Mouse (Mus musculus): ENCODE measurements around the gene Coq7. TPM values are rescaled to one million over a fixed set of nuclear protein-coding genes. Genes with fewer than 3 reads are reported as not detected.

Coq7 gene
- polyA plus RNA-seq, 1 experiment from 2014 or later: 116 TPM

GRCm38 (mm10) chr7:118508556-118508955, 24.6 kb downstream of the Coq7 start:
- H3K4me2 ChIP-seq (ENCODE audit: low read length): no peak overlapping the region
- no peak for ATAC-seq
- no peaks in the 10 kb centered on the region for H3K9me3 ChIP-seq (ENCODE audit: control insufficient read depth, low read length)
- no peak overlapping the region for H3K4me3 ChIP-seq (ENCODE audit: low read length)
- no peaks in the 10 kb centered on the region for H3K36me3 ChIP-seq (ENCODE audit: control insufficient read depth, insufficient read depth, low read length)
- no peak overlapping the region for H3K9ac ChIP-seq (ENCODE audit: low read depth, low read length)
- no peak overlapping the region for H3K27ac ChIP-seq (ENCODE audit: low read depth, low read length)
- H3K27me3 ChIP-seq (replicated peaks; ENCODE audit: control insufficient read depth, insufficient read depth, low read length): no peaks in the 10 kb centered on the region
- 84% methylated on average over 7 of the region's 7 CpGs for WGBS
- no peaks in the 10 kb centered on the region for H3K4me1 ChIP-seq (ENCODE audit: control insufficient read depth, insufficient read depth, low read depth, low read length)

- Histone ChIP-seq H3K36me3 (ENCODE audit: control insufficient read depth, insufficient read depth, low read length) (no peaks in the 10 kb centered on the region), H3K4me1 (ENCODE audit: control insufficient read depth, insufficient read depth, low read depth, low read length) (no peaks in the 10 kb centered on the region), H3K27ac (ENCODE audit: low read depth, low read length) (no peak overlapping the region), H3K9ac (ENCODE audit: low read depth, low read length) (no peak overlapping the region), H3K27me3 (replicated peaks; ENCODE audit: control insufficient read depth, insufficient read depth, low read length) (no peaks in the 10 kb centered on the region), H3K9me3 (ENCODE audit: control insufficient read depth, low read length) (no peaks in the 10 kb centered on the region), H3K4me2 (ENCODE audit: low read length) (no peak overlapping the region), H3K4me3 (ENCODE audit: low read length) (no peak overlapping the region)
- 72% methylated on average over 4 of the region's 4 CpGs for WGBS
- ATAC-seq: no peak
These were observed 29.3 kb downstream of the Coq7 start for GRCm38 (mm10) chr7:118503844-118504243.

- H3K36me3 ChIP-seq (ENCODE audit: control insufficient read depth, insufficient read depth, low read length): no peaks in the 10 kb centered on the region
- ATAC-seq: no peak
- 0 out of 2 replicates have a peak overlapping the region, but pooled peaks have one; percentile 6 for H3K4me2 ChIP-seq (ENCODE audit: low read length)
- no peaks in the 10 kb centered on the region for H3K4me1 ChIP-seq (ENCODE audit: control insufficient read depth, insufficient read depth, low read depth, low read length)
- no peak overlapping the region for H3K27ac ChIP-seq (ENCODE audit: low read depth, low read length)
- H3K9me3 ChIP-seq (ENCODE audit: control insufficient read depth, low read length): no peaks in the 10 kb centered on the region
- no peak overlapping the region for H3K4me3 ChIP-seq (ENCODE audit: low read length)
- 58% methylated on average over 8 of the region's 8 CpGs for WGBS
- no peaks in the 10 kb centered on the region for H3K27me3 ChIP-seq (replicated peaks; ENCODE audit: control insufficient read depth, insufficient read depth, low read length)
- no peak overlapping the region for H3K9ac ChIP-seq (ENCODE audit: low read depth, low read length)
These were observed 30.8 kb downstream of the Coq7 start for GRCm38 (mm10) chr7:118502333-118502732.

DNA sequence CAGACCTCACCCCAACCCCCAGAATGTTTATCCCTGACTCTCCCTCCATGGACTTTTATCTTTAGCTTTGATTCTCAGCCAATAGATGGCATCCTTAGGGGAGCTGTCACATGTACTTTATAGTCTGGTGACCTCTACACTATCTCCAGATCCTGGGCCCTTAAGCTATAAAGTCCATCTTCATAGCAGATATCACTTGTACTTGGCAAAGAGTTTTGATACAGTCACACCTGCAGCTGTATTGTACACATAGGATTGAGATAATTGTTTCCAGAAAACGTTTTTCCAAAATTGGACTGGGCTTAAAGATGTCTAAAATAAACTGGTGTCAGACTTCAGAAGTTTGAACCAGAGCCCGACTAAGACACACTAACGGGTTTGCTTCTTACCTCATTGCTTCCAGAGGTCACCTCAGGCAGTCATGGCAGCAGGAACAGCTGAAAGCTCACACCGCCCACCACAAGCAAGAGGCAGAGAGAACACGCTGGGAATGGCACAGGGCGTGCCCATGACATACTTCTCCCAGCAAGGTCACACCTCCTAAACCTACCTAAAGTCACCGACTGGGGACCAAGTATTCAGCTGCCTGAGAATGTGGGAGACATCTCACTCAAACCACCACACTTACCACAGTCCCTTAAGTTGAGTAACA, 33.2 kb downstream of the Coq7 start:
- no peak overlapping the region for H3K9ac ChIP-seq (ENCODE audit: low read depth, low read length)
- no peaks in the 10 kb centered on the region for H3K36me3 ChIP-seq (ENCODE audit: control insufficient read depth, insufficient read depth, low read length)
- H3K4me1 ChIP-seq (ENCODE audit: control insufficient read depth, insufficient read depth, low read depth, low read length): no peaks in the 10 kb centered on the region
- ATAC-seq: no peak
- H3K4me3 ChIP-seq (ENCODE audit: low read length): no peak overlapping the region
- no peaks in the 10 kb centered on the region for H3K27me3 ChIP-seq (replicated peaks; ENCODE audit: control insufficient read depth, insufficient read depth, low read length)
- 76% methylated on average over 7 of the region's 7 CpGs for WGBS
- H3K4me2 ChIP-seq (ENCODE audit: low read length): no peak overlapping the region
- no peak overlapping the region for H3K27ac ChIP-seq (ENCODE audit: low read depth, low read length)
- H3K9me3 ChIP-seq (ENCODE audit: control insufficient read depth, low read length): no peaks in the 10 kb centered on the region; the same call in 1 of the 2 replicates

GRCm38 (mm10) chr7:118498984-118499783, 34.0 kb downstream of the Coq7 start:
- Histone ChIP-seq H3K9me3 (ENCODE audit: control insufficient read depth, low read length) (no peaks in the 10 kb centered on the region; the same call in 1 of the 2 replicates), H3K4me2 (ENCODE audit: low read length) (no peak overlapping the region), H3K27me3 (replicated peaks; ENCODE audit: control insufficient read depth, insufficient read depth, low read length) (no peaks in the 10 kb centered on the region), H3K27ac (ENCODE audit: low read depth, low read length) (no peak overlapping the region), H3K4me3 (ENCODE audit: low read length) (no peak overlapping the region), H3K36me3 (ENCODE audit: control insufficient read depth, insufficient read depth, low read length) (no peaks in the 10 kb centered on the region), H3K9ac (ENCODE audit: low read depth, low read length) (no peak overlapping the region), H3K4me1 (ENCODE audit: control insufficient read depth, insufficient read depth, low read depth, low read length) (no peaks in the 10 kb centered on the region)
- 86% methylated on average over 12 of the region's 12 CpGs for WGBS
- no peak for ATAC-seq

DNA sequence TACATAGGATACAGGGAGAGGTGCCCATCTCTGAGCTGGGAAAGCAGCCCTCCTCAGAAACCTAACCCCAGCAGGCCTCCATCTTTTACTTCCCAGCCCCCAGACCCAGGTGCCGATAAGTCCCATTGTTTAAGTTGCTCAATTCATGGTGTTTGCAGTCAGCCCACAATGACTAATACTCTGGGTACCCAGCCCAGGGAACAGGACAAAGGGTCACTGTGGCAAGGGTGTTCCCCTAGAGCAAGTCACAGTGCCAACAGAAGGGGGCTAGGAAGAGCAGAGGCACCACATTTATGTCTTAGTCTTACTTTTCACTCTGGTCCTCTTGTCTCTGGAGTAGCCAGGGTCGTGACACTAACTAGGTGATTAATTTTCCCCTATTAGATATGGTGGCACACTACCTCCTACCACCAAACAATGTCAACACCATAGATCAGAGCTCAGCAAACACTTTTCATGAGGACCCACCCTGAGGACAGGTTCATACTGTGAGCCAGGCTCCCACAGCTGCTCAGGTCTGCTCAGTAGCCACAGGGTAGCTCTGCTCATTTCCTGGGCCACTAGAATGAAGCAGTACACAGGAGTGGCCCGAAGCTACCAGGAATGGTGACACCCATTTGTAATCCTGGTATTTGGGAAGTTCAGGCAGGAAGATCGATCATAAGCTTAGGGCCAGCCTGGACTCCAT, 38.1 kb downstream of the Coq7 start:
- Histone ChIP-seq H3K4me2 (ENCODE audit: low read length) (no peak overlapping the region), H3K36me3 (ENCODE audit: control insufficient read depth, insufficient read depth, low read length) (no peaks in the 10 kb centered on the region), H3K4me3 (ENCODE audit: low read length) (no peak overlapping the region), H3K27me3 (replicated peaks; ENCODE audit: control insufficient read depth, insufficient read depth, low read length) (peaks cover 19% of the 10 kb centered on the region), H3K9me3 (ENCODE audit: control insufficient read depth, low read length) (no peaks in the 10 kb centered on the region; the same call in 1 of the 2 replicates), H3K27ac (ENCODE audit: low read depth, low read length) (no peak overlapping the region), H3K9ac (ENCODE audit: low read depth, low read length) (no peak overlapping the region), H3K4me1 (ENCODE audit: control insufficient read depth, insufficient read depth, low read depth, low read length) (peaks cover 11% of the 10 kb centered on the region)
- WGBS: 74% methylated on average over 4 of the region's 4 CpGs
- ATAC-seq: no peak

DNA sequence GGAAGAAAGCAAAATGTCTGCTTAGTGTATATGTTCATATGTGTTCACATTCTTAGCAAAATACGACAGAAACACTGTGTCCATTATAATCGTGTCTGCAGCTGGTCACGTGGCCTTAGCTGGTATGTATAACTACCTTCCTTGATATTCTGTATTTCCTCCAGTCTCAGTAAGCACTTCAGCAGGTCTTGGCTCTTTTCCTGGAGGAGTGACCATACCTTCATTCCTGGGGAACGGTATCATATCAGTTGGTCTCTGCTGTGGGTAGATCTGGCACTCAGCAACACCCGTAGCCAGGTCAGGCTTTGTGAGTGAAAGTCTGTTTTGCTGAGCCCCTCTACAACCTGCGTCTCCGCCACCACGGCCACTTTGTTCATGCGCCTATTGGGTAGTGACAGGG, 39.3 kb downstream of the Coq7 start:
- no peak for ATAC-seq
- Histone ChIP-seq H3K4me1 (ENCODE audit: control insufficient read depth, insufficient read depth, low read depth, low read length) (peaks cover 11% of the 10 kb centered on the region), H3K4me2 (ENCODE audit: low read length) (no peak overlapping the region), H3K4me3 (ENCODE audit: low read length) (no peak overlapping the region), H3K9me3 (ENCODE audit: control insufficient read depth, low read length) (no peaks in the 10 kb centered on the region; the same call in 1 of the 2 replicates), H3K27ac (ENCODE audit: low read depth, low read length) (no peak overlapping the region), H3K36me3 (ENCODE audit: control insufficient read depth, insufficient read depth, low read length) (no peaks in the 10 kb centered on the region), H3K9ac (ENCODE audit: low read depth, low read length) (no peak overlapping the region), H3K27me3 (replicated peaks; ENCODE audit: control insufficient read depth, insufficient read depth, low read length) (peaks cover 26% of the 10 kb centered on the region)
- WGBS: 91% methylated on average over 9 of the region's 9 CpGs

DNA sequence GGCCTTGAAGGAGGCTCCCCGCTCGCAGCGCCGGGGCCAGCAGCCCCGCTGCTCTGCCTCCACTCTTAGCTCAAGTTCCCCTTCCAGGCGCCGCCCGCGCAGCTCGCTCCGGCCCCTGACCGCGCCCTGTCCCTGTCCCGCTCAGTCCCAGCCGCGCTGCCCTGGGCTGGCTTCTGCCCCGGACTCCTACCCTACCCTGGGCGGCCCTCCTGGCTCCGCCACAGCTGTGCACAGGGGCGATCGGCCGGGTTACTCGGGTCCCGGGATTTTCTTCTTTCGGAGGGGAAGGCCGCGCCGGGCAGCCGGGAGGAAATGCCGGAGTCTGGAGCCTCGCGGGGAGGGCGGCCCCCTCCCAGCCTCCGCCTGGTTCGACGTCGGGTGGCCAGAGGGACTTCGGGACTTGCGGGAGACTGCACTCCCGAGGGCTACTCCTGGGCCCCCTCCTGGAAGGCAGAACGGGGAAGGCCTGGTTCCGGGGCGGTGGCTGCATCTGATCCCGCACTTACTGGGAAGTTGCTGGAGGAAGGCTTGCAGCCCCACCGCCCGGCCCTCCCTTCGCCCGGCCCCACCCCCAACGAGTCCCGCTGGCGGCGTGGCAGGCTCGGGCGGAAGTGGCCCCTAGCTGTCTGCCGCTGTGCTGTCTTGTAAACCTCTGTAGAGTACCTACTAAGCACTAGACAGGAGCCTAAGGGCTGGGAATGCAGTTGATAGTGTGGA, 41.6 kb downstream of the Coq7 start, which contains the start of gene Itpripl2:
Gene Itpripl2 (minus strand): TSS at position 545 of the 717 bp plus-strand sequence.
- Histone ChIP-seq H3K4me1 (ENCODE audit: control insufficient read depth, insufficient read depth, low read depth, low read length) (peaks cover 11% of the 10 kb centered on the region), H3K27me3 (replicated peaks; ENCODE audit: control insufficient read depth, insufficient read depth, low read length) (peaks cover 28% of the 10 kb centered on the region), H3K4me2 (ENCODE audit: low read length) (peak within 1 kb of the TSS; percentile 78), H3K9ac (ENCODE audit: low read depth, low read length) (peak within 1 kb of the TSS; percentile 70), H3K9me3 (ENCODE audit: control insufficient read depth, low read length) (no peaks in the 10 kb centered on the region), H3K4me3 (ENCODE audit: low read length) (peak within 1 kb of the TSS; percentile 55), H3K27ac (ENCODE audit: low read depth, low read length) (peak within 1 kb of the TSS; percentile 42), H3K36me3 (ENCODE audit: control insufficient read depth, insufficient read depth, low read length) (no peaks in the 10 kb centered on the region)
- under 1% methylated on average over 55 of the region's 55 CpGs for whole genome bisulfite sequencing
- peak; percentile 87 for ATAC-seq

Measured in hindbrain, embryonic 16.5 days (tissue).